Mouse (Mus musculus) embryonic facial prominence, embryonic 12.5 days (tissue): ENCODE data around the gene Dusp8. TPM values are rescaled to one million over a fixed set of nuclear protein-coding genes. Genes with fewer than 3 reads are reported as not detected.

Experiments
- ATAC-seq: fragments of 200-750 bp; cut with Nextera tagmentation; 2 replicates; pipeline ENCODE4 v1.8.0; 2017; ENCODE audit not compliant: insufficient number of reproducible peaks, insufficient read depth, low FRiP score, low TSS enrichment
- H3K27ac ChIP-seq: fragments of 300-500 bp; sonication (generic); 2 replicates; pipeline ENCODE4 v1.5.1; 2016; ENCODE audit warnings: mild to moderate bottlenecking
- H3K27me3 ChIP-seq: fragments of 300-500 bp; sonication (generic); 2 replicates; pipeline ENCODE4 v1.6.1; 2016; ENCODE audit warnings: mild to moderate bottlenecking, moderate library complexity
- H3K36me3 ChIP-seq: fragments of 300-500 bp; sonication (generic); 2 replicates; pipeline ENCODE4 v1.6.1; 2016; ENCODE audit warnings: mild to moderate bottlenecking
- H3K4me1 ChIP-seq: fragments of 300-500 bp; sonication (generic); 2 replicates; pipeline ENCODE4 v1.6.1; 2016
- H3K4me2 ChIP-seq: fragments of 300-500 bp; sonication (generic); replicated peaks from 2 replicates; pipeline ENCODE4 v1.6.1; 2016; ENCODE audit warnings: mild to moderate bottlenecking, moderate library complexity
- H3K4me3 ChIP-seq: fragments of 300-500 bp; sonication (generic); 2 replicates; pipeline ENCODE4 v1.5.1; 2016; ENCODE audit warnings: mild to moderate bottlenecking
- H3K9ac ChIP-seq: fragments of 300-500 bp; sonication (generic); 2 replicates; pipeline ENCODE4 v1.6.1; 2016; ENCODE audit warnings: mild to moderate bottlenecking, moderate library complexity
- H3K9me3 ChIP-seq: fragments of 300-500 bp; sonication (generic); 2 replicates; pipeline ENCODE4 v1.6.1; 2016; ENCODE audit warnings: mild to moderate bottlenecking, moderate library complexity
- WGBS: fragments of 180-500 bp; shearing (Covaris S2); methylation state at CpG from one replicate; pipeline ENCODE4 v1.1.7; 2016; 5-methylcytosine and 5-hydroxymethylcytosine counted together
- polyA plus RNA-seq: library from polyadenylated mRNA; unstranded; fragments of >200 nt; fragmentation: Nextera tagmentation; extraction: Ambion mirVana; gene quantifications from 2 replicates; pipeline ENCODE4 v1.2.1, GENCODE M21; 2016

Gene Dusp8
- polyA plus RNA-seq, 1 experiment from 2014 or later = 4.9 TPM

DNA sequence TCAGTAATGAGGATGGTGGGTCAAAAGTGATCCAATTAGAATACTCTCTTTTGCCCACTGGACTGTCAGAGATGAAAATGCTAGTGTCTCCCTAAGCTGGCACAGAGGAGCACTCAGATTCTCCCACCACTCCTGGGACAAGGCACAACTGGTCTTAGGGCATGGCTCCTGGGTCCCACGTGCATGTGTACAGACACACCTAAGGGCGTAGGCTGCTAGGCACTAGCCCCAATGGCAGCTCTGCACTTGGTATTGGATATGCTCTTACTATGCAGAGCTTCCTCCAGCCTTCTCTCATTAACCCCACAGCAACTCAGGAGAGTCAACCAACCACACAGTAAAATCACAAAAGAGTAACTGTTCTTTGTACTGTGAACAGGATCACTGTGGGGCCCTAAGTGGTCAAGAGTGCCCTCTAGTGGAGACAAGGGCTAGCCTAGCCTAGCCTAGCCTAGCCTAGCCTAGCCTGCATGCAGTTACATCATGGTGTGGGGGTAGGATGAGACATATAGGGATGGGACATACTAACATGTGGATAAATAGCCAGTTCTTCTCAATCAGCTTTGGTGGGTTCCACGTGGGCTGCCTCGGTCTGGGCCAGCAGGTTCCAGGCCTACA lies 58.0 kb downstream of the Dusp8 start:
- Histone ChIP-seq H3K36me3 (no peaks in the 10 kb centered on the region), H3K27me3 (no peaks in the 10 kb centered on the region), H3K9me3 (no peaks in the 10 kb centered on the region), H3K27ac (no peak overlapping the region), H3K4me2 (no peak overlapping the region), H3K4me3 (no peak overlapping the region), H3K9ac (no peak overlapping the region), H3K4me1 (no peaks in the 10 kb centered on the region)
- 71% methylated on average over 4 of the region's 4 CpGs for WGBS
- ATAC-seq = no peak

DNA sequence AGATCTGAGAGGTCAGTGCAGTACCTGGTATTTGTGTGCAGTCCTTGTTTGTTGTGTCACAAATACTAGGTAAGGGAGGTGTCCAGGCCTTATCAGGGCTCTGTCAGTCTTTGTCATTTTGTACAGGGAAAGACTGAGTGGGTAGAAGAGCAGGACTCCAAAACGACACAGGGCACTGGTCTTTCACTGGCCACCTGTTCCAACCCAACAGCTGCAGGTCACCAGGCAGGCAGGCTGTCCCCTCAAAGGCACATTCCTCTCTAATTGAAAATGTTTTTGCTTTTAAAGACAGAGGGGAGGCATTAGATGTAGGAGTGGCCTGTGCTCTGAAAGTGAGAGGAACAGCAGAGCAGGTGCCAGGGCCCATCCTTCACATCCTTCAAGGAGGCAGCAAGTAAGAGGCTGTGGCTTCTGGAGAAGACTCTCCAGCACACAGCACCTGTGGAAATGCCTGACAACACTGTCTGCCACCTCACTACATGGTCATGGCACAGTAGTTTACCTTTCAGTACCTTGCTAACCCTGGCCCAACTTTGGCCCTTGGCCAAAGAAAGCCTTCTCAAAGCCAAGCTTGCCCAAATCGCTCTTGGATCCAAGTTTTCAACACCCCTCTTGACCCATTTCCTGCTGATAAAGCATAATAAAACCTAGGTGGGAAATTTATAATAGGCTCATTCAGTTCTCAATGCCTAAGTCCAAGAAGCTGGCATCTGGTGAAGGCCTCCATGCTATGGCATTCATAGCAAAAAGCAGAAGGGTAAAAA lies 60.4 kb downstream of the Dusp8 start:
- Histone ChIP-seq H3K9ac (no peak overlapping the region), H3K4me3 (no peak overlapping the region), H3K4me2 (no peak overlapping the region), H3K27ac (no peak overlapping the region), H3K9me3 (no peaks in the 10 kb centered on the region), H3K27me3 (no peaks in the 10 kb centered on the region), H3K36me3 (no peaks in the 10 kb centered on the region), H3K4me1 (no peaks in the 10 kb centered on the region)
- no peak for ATAC-seq
- 76% methylated on average over 2 of the region's 2 CpGs for WGBS

DNA sequence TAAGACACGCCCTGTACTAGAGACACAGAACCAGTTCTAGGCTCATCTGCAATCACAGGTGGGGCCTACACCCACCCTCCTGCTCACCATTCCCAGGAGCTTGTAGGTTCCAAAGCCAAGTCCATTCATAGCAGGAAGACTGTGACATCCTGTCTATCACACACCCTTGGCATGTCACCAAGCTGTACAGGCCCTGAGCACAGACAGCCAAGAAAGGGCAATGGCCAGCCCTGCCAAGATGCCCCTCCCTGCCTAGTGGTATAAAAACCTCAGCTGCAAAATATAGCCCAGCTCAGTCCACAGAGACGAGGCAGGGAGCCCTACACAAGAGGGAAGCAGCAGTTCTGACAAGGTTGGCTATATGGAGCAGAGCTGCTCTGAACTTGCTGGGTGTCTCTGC lies 61.4 kb downstream of the Dusp8 start:
- no peak overlapping the region for H3K4me2 ChIP-seq
- no peaks in the 10 kb centered on the region for H3K36me3 ChIP-seq
- ATAC-seq = no peak
- H3K4me1 ChIP-seq = no peaks in the 10 kb centered on the region
- no peaks in the 10 kb centered on the region for H3K9me3 ChIP-seq
- H3K9ac ChIP-seq = no peak overlapping the region
- 84% methylated on average over 2 of the region's 2 CpGs for WGBS
- no peak overlapping the region for H3K27ac ChIP-seq
- no peaks in the 10 kb centered on the region for H3K27me3 ChIP-seq
- H3K4me3 ChIP-seq = no peak overlapping the region

DNA sequence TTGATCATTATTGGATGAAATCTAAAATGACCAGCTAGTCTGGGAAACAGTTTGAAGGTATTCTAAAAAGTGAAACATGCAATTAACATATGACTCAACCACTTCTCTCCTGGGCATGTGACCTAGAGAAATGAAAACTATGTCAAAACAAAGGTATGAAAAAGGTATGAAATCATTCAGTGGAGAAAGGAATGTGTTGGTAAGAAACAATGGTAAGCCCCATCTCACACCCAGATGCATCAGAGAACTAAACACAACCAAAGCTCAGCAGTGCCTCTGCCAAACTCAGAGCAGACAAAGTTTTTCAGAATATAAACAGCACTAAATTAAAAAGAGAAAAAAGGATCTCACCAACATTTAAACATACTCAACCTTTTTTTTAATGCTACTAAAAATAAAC lies 65.6 kb downstream of the Dusp8 start:
- Histone ChIP-seq H3K4me1 (peaks cover 17% of the 10 kb centered on the region), H3K4me2 (no peak overlapping the region), H3K9ac (no peak overlapping the region), H3K36me3 (no peaks in the 10 kb centered on the region), H3K4me3 (no peak overlapping the region), H3K27ac (no peak overlapping the region), H3K27me3 (no peaks in the 10 kb centered on the region), H3K9me3 (no peaks in the 10 kb centered on the region)
- ATAC-seq = no peak

Other genes starting within 250 kb of the Dusp8 start
- 45.7 and 46.5 TPM in 2 replicates for gene Tollip, start 177.3 kb downstream of the Dusp8 start, polyA plus RNA-seq
- gene Brsk2, start 146.1 kb downstream of the Dusp8 start, polyA plus RNA-seq = 1.8 and 3.3 TPM in 2 replicates
- 56.8 and 60.8 TPM in 2 replicates for gene Mob2, start 34.8 kb downstream of the Dusp8 start, polyA plus RNA-seq
- not detected in 2 replicates for gene Gm45618, start 24.9 kb upstream of the Dusp8 start, polyA plus RNA-seq
- gene Gm39115, start 40.2 kb upstream of the Dusp8 start, polyA plus RNA-seq = not detected in 2 replicates
- gene Gm45337, start 48.8 kb upstream of the Dusp8 start, polyA plus RNA-seq = not detected in 2 replicates
- gene Gm29735, start 61.3 kb upstream of the Dusp8 start, polyA plus RNA-seq = not detected in 2 replicates
- gene Gm4553, start 69.9 kb upstream of the Dusp8 start, polyA plus RNA-seq = not detected in 2 replicates
- gene Krtap5-2, start 80.2 kb upstream of the Dusp8 start, polyA plus RNA-seq = not detected in 2 replicates
- gene Gm10153, start 94.5 kb upstream of the Dusp8 start, polyA plus RNA-seq = not detected in 2 replicates
- gene Krtap5-3, start 105.5 kb upstream of the Dusp8 start, polyA plus RNA-seq = not detected in 2 replicates
- gene Gm7579, start 116.0 kb upstream of the Dusp8 start, polyA plus RNA-seq = not detected in 2 replicates
- gene Krtap5-5, start 134.1 kb upstream of the Dusp8 start, polyA plus RNA-seq = not detected in 2 replicates
- gene Gm40460, start 145.2 kb upstream of the Dusp8 start, polyA plus RNA-seq = not detected in 2 replicates
- not detected in 2 replicates for gene Gm2431, start 162.5 kb upstream of the Dusp8 start, polyA plus RNA-seq
- not detected in 2 replicates for gene Gm4559, start 178.5 kb upstream of the Dusp8 start, polyA plus RNA-seq
- gene Krtap5-1, start 201.3 kb upstream of the Dusp8 start, polyA plus RNA-seq = not detected in 2 replicates
- not detected in 2 replicates for gene Krtap5-4, start 207.7 kb upstream of the Dusp8 start, polyA plus RNA-seq